Mouse (Mus musculus) spleen, adult 2 months (tissue): Measurements from ENCODE around the gene Snx29.

Source experiments
- CTCF ChIP-seq: fragments of 200-500 bp; IDR thresholded peaks from 2 replicates; pipeline ENCODE4 v1.5.1; 2011; ENCODE audit warnings: mild to moderate bottlenecking, inconsistent platforms; ENCODE audit not compliant: insufficient read depth, insufficient read length, insufficient replicate concordance; ENCODE audit errors: extremely low read depth
- POLR2A ChIP-seq: fragments of 200-500 bp; IDR thresholded peaks from 2 replicates; pipeline ENCODE4 v1.6.1; 2011; ENCODE audit warnings: low read depth, low read length, inconsistent platforms

GRCm38 (mm10) chr16:11713265-11713865 lies 390.7 kb downstream of the Snx29 start:
- TF ChIP-seq CTCF = no peak
- no peak for TF ChIP-seq POLR2A
